Mouse (Mus musculus) hindbrain, embryonic 14.5 days (tissue): ENCODE results near the gene Pqlc2. TPM values are rescaled to one million over a fixed set of nuclear protein-coding genes. Genes with fewer than 3 reads are reported as not detected.

Source experiments
- ATAC-seq: fragments of 200-750 bp; cut with Nextera tagmentation; 2 replicates; pipeline ENCODE4 v1.8.0; 2017; ENCODE audit warnings: moderate number of reproducible peaks, mild to moderate bottlenecking, moderate TSS enrichment, moderate library complexity; ENCODE audit not compliant: low FRiP score
- DNase-seq: peaks from one replicate; pipeline ENCODE4 v3.0.0-alpha.2; 2015; ENCODE audit warnings: low spot score
- H3K27ac ChIP-seq: fragments of 300-500 bp; sonication (generic); 2 replicates; pipeline ENCODE4 v1.5.1; 2014; ENCODE audit warnings: mild to moderate bottlenecking, moderate library complexity
- H3K27me3 ChIP-seq: fragments of 300-500 bp; sonication (generic); 2 replicates; pipeline ENCODE4 v1.6.1; 2014; ENCODE audit warnings: mild to moderate bottlenecking, low read length, mixed read lengths; ENCODE audit not compliant: control insufficient read depth, insufficient read depth
- H3K36me3 ChIP-seq: fragments of 300-500 bp; sonication (generic); replicated peaks from 2 replicates; pipeline ENCODE4 v1.6.1; 2014; ENCODE audit not compliant: control insufficient read depth, insufficient read depth
- H3K4me1 ChIP-seq: fragments of 300-500 bp; sonication (generic); replicated peaks from 2 replicates; pipeline ENCODE4 v1.6.1; 2014; ENCODE audit warnings: antibody characterized with exemption, low read length, mixed read lengths; ENCODE audit not compliant: control insufficient read depth, insufficient read depth
- H3K4me2 ChIP-seq: fragments of 300-500 bp; sonication (generic); replicated peaks from 2 replicates; pipeline ENCODE4 v1.6.1; 2014; ENCODE audit warnings: mild to moderate bottlenecking, moderate library complexity
- H3K4me3 ChIP-seq: fragments of 300-500 bp; sonication (generic); replicated peaks from 2 replicates; pipeline ENCODE4 v1.5.1; 2014; ENCODE audit warnings: mild to moderate bottlenecking, low read length
- H3K9ac ChIP-seq: fragments of 300-500 bp; sonication (generic); 2 replicates; pipeline ENCODE4 v1.6.1; 2014
- H3K9me3 ChIP-seq: fragments of 300-500 bp; sonication (generic); 2 replicates; pipeline ENCODE4 v1.6.1; 2016; ENCODE audit warnings: low read length; ENCODE audit not compliant: control insufficient read depth
- WGBS: fragments of 180-500 bp; shearing (Covaris S2); extraction: QIAGEN DNeasy Blood & Tissue Kit; methylation state at CpG from one replicate; pipeline ENCODE4 v1.1.7; 2014; 5-methylcytosine and 5-hydroxymethylcytosine counted together
- polyA plus RNA-seq: library from polyadenylated mRNA; unstranded; fragments of >200 nt; fragmentation: Nextera tagmentation; extraction: Ambion mirVana; gene quantifications from 2 replicates; pipeline ENCODE4 v1.2.1, GENCODE M21; 2014

Pqlc2 gene
- polyA plus RNA-seq, result 10.0 and 13.3 TPM in 2 replicates

GRCm38 (mm10) chr4:139310171-139310898 lies at the start of gene Pqlc2, which contains the start of gene Akr7a5:
TSS of gene Pqlc2 (minus strand) at chr4:139310708.
TSS of gene Akr7a5 (plus strand) at chr4:139310744.
- under 1% methylated on average over 63 of the region's 63 CpGs for WGBS
- Histone ChIP-seq H3K9me3 (no peaks in the 10 kb centered on the region), H3K36me3 (peaks cover 29% of the 10 kb centered on the region), H3K9ac (peak within 1 kb of the TSS; percentile 86), H3K27me3 (no peaks in the 10 kb centered on the region; the same call in 1 of the 2 replicates), H3K4me3 (peak within 1 kb of the TSS; percentile 91), H3K4me2 (peak within 1 kb of the TSS; percentile 97), H3K4me1 (peaks cover 19% of the 10 kb centered on the region), H3K27ac (peak within 1 kb of the TSS; percentile 71)
- DNase-seq, result peak; percentile 98
- ATAC-seq, result peak; percentile 90

- Histone ChIP-seq H3K9me3 (no peaks in the 10 kb centered on the region), H3K4me2 (no peak overlapping the region), H3K36me3 (peaks cover 73% of the 10 kb centered on the region), H3K27me3 (no peaks in the 10 kb centered on the region), H3K9ac (no peak overlapping the region), H3K27ac (no peak overlapping the region), H3K4me3 (no peak overlapping the region), H3K4me1 (0 out of 2 replicates have a peak, but pooled peaks cover 4% of the 10 kb centered on the region)
- WGBS, result 96% methylated on average over 3 of the region's 3 CpGs
- DNase-seq, result no peak
- ATAC-seq, result no peak
Measured at GRCm38 (mm10) chr4:139357211-139357610, 46.7 kb upstream of the Pqlc2 start.

GRCm38 (mm10) chr4:139352832-139353231 lies 42.3 kb upstream of the Pqlc2 start:
- Histone ChIP-seq H3K4me1 (peaks cover 14% of the 10 kb centered on the region), H3K27me3 (no peaks in the 10 kb centered on the region), H3K36me3 (peaks cover 51% of the 10 kb centered on the region), H3K4me3 (peak overlapping the region; percentile 91), H3K4me2 (peak overlapping the region; percentile 97), H3K9me3 (no peaks in the 10 kb centered on the region), H3K9ac (peak overlapping the region; percentile 95), H3K27ac (peak overlapping the region; percentile 98)
- 2% methylated on average over 7 of the region's 7 CpGs for WGBS
- DNase-seq, result no peak
- no peak for ATAC-seq

- Histone ChIP-seq H3K36me3 (peaks cover 51% of the 10 kb centered on the region), H3K4me3 (peak within 1 kb of the TSS; percentile 91), H3K27me3 (no peaks in the 10 kb centered on the region), H3K4me1 (peaks cover 14% of the 10 kb centered on the region), H3K9me3 (no peaks in the 10 kb centered on the region), H3K4me2 (peak within 1 kb of the TSS; percentile 97), H3K9ac (peak within 1 kb of the TSS; percentile 95), H3K27ac (peak within 1 kb of the TSS; percentile 98)
- ATAC-seq, result peak; percentile 95
- WGBS, result under 1% methylated on average over 64 of the region's 64 CpGs
- DNase-seq, result peak; percentile 84
Measured at GRCm38 (mm10) chr4:139351931-139352711, 41.6 kb upstream of the Pqlc2 start, which contains the start of the genes Mrto4, Emc1 and Ubr4. TSS of gene Mrto4 (minus strand) at chr4:139352576. TSS of gene Emc1 (plus strand) at chr4:139352587. TSS of gene Ubr4 (plus strand) at chr4:139352609.

DNA sequence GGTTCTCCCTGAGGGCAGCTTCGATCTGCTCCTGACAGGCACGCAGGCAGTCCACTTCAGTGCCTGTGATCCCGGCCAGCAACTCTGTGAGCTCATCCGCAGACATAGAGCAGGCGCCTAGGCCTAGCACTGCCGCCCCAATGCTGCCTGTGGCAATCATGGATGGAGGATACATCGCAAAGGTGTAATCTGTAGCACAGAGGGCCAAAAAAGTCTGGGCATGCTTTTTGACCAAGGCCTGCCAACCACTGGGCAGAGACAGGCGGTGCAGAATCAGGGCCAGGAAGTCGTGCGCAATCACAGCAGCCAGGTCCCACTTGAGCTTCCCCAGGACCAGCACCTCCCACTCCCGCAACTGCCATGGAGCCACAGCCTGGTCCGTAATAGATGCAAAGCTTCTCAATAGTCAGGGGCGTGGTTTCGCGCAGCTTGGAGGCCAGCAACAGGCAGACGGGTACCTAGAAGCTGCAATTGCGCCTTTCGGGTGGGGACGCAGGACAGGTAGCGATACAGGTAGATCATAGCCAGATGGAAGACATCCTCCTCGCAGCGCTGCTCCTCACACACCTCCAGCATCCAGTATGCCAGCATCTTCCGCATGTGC lies 35.0 kb upstream of the Pqlc2 start:
- Histone ChIP-seq H3K9ac (no peak overlapping the region), H3K4me2 (no peak overlapping the region), H3K4me3 (no peak overlapping the region), H3K4me1 (no peaks in the 10 kb centered on the region), H3K27me3 (no peaks in the 10 kb centered on the region), H3K27ac (no peak overlapping the region), H3K36me3 (peaks cover 46% of the 10 kb centered on the region), H3K9me3 (no peaks in the 10 kb centered on the region)
- no peak for ATAC-seq
- 74% methylated on average over 23 of the region's 23 CpGs for WGBS
- no peak for DNase-seq

DNA sequence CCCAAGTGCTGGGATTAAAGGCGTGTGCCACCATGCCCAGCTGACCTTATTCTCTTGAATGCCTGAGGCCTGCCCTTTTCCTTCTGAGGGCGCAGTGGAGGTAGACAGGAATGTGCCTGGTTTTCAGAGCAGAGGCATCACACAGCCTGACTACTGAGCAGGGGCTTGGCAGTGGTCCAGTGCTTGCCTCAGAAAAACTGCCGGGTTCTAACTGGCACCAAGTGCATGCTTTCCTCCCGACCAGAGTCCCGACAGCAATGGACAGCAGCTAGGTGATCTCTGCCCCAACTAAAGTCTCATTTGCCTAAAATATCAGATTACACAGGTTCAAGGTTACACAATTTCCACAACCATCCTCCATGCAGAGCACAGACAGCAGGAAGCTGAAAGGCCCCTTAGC lies 33.2 kb upstream of the Pqlc2 start:
- Histone ChIP-seq H3K4me3 (no peak overlapping the region), H3K9me3 (no peaks in the 10 kb centered on the region), H3K4me2 (no peak overlapping the region), H3K36me3 (peaks cover 33% of the 10 kb centered on the region), H3K27ac (no peak overlapping the region), H3K27me3 (no peaks in the 10 kb centered on the region), H3K9ac (no peak overlapping the region), H3K4me1 (no peaks in the 10 kb centered on the region)
- ATAC-seq (no peak), DNase-seq (no peak)
- WGBS, result 72% methylated on average over 5 of the region's 5 CpGs

DNA sequence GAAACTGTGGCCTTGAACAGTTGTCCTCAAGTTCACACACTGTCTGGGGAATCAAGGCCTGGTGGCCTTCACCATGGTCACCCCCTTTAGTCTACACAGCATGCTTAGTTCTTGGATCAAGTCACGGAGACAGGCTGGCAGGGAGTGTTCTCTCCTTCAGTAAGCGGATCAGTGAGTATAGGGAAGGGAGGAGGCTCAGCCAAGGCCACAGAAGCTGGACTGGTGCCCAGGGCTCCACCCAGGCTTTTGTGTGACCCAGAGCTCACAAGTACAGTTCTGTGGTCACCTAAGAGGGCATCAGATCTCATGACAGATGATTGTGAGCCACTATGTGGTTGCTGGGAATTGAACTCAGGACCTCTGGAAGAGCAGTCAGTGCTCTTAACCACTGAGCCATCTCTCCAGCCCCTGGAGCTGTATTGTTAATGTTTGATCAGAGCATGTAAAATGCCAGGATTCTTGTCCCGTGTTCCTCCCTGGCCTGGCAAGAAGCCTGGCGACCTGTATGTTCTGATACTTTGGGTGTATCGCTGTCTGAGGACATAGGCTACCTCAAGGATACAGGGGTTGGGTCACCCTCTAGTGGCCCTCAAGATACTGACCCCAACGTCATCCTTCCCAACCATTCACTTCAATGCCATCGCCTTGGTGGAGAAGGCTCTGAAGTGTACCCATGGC lies 31.2 kb upstream of the Pqlc2 start:
- no peak overlapping the region for H3K9ac ChIP-seq
- peaks cover 14% of the 10 kb centered on the region for H3K27me3 ChIP-seq
- no peaks in the 10 kb centered on the region for H3K9me3 ChIP-seq
- H3K4me2 ChIP-seq, result no peak overlapping the region
- H3K4me3 ChIP-seq, result no peak overlapping the region
- 75% methylated on average over 7 of the region's 7 CpGs for WGBS
- no peak for DNase-seq
- ATAC-seq, result no peak
- peaks cover 12% of the 10 kb centered on the region for H3K36me3 ChIP-seq
- H3K27ac ChIP-seq, result no peak overlapping the region
- no peaks in the 10 kb centered on the region for H3K4me1 ChIP-seq

- WGBS, result 80% methylated on average over 4 of the region's 4 CpGs
- no peak for ATAC-seq
Measured at GRCm38 (mm10) chr4:139340835-139341234, 30.3 kb upstream of the Pqlc2 start.

More at GRCm38 (mm10) chr4:139340835-139341234, 30.3 kb upstream of the Pqlc2 start:
- Histone ChIP-seq H3K4me2 (no peak overlapping the region), H3K27ac (no peak overlapping the region), H3K4me1 (no peaks in the 10 kb centered on the region), H3K4me3 (no peak overlapping the region), H3K27me3 (peaks cover 17% of the 10 kb centered on the region), H3K9me3 (no peaks in the 10 kb centered on the region), H3K36me3 (peaks cover 7% of the 10 kb centered on the region), H3K9ac (no peak overlapping the region)
- no peak for DNase-seq
